Mouse (Mus musculus) bone marrow, adult 2 months (tissue): ENCODE measurements around the gene Blvra. TPM values are rescaled to one million over a fixed set of nuclear protein-coding genes. Genes with fewer than 3 reads are reported as not detected.
"Not testable (repeated sequence)": the region's sequence is repeated elsewhere in the genome, so short reads cannot be mapped to it uniquely, and the experiment has no call there.

Experiments used
- H3K27ac ChIP-seq: fragments of 200-500 bp; 2 replicates; pipeline ENCODE4 v1.5.1; 2012; ENCODE audit warnings: low read depth, mild to moderate bottlenecking, control low read depth, inconsistent platforms, low read length; ENCODE audit not compliant: control insufficient read depth, poor library complexity, insufficient read depth
- H3K4me1 ChIP-seq: fragments of 200-500 bp; 2 replicates; pipeline ENCODE4 v1.6.1; 2011; ENCODE audit warnings: low read length; ENCODE audit not compliant: control insufficient read depth, insufficient read depth
- H3K4me3 ChIP-seq: fragments of 200-500 bp; replicated peaks from 2 replicates; pipeline ENCODE3; 2011; ENCODE audit warnings: mild to moderate bottlenecking, low read depth, low read length, control low read depth; ENCODE audit not compliant: control insufficient read depth
- CTCF ChIP-seq: fragments of 200-500 bp; IDR thresholded peaks from 2 replicates; pipeline ENCODE4 v1.5.1; 2011; ENCODE audit warnings: low read length, control low read depth; ENCODE audit not compliant: control insufficient read depth, insufficient read depth
- POLR2A ChIP-seq: fragments of 200-500 bp; IDR thresholded peaks from 2 replicates; pipeline ENCODE4 v1.6.1; 2011; ENCODE audit warnings: low read depth, mild to moderate bottlenecking, control low read depth, low read length, borderline replicate concordance; ENCODE audit not compliant: control insufficient read depth
- WGBS: fragments of 180-500 bp; shearing (Covaris S2); methylation state at CpG from one replicate; pipeline ENCODE4 v1.1.7; 2018; 5-methylcytosine and 5-hydroxymethylcytosine counted together
- polyA plus RNA-seq: library from polyadenylated mRNA; stranded (reverse); fragments of >200 nt; gene quantifications from 2 replicates; pipeline ENCODE4 v1.2.4, GENCODE M21; 2011; ENCODE audit warnings: low replicate concordance; ENCODE audit not compliant: missing spikeins, insufficient read depth, insufficient read length

Gene Blvra
- polyA plus RNA-seq, 1 experiment, result 44.3 TPM

- TF ChIP-seq CTCF, result no peak
- no peak for TF ChIP-seq POLR2A
- Histone ChIP-seq H3K4me1 (no peaks in the 10 kb centered on the region), H3K4me3 (no peak overlapping the region), H3K27ac (no peak overlapping the region)
- WGBS, result 86% methylated on average over 8 of the region's 8 CpGs
Measured at GRCm38 (mm10) chr2:127121591-127122235, 51.2 kb downstream of the Blvra start.

GRCm38 (mm10) chr2:127128926-127129325, 58.5 kb downstream of the Blvra start:
- Histone ChIP-seq H3K27ac (no peak overlapping the region), H3K4me3 (no peak overlapping the region), H3K4me1 (peaks cover 3% of the 10 kb centered on the region)
- TF ChIP-seq CTCF (no peak), POLR2A (no peak)
- 36% methylated on average over 5 of the region's 5 CpGs for WGBS

GRCm38 (mm10) chr2:127131353-127131752, 60.9 kb downstream of the Blvra start:
- WGBS, result 28% methylated on average over 8 of the region's 8 CpGs
- H3K4me1 ChIP-seq, result peaks cover 3% of the 10 kb centered on the region
- H3K4me3 ChIP-seq, result no peak overlapping the region
- TF ChIP-seq POLR2A (no peak), CTCF (no peak)
- no peak overlapping the region for H3K27ac ChIP-seq

GRCm38 (mm10) chr2:127133621-127134461, 63.4 kb downstream of the Blvra start, which contains the start of gene Ncaph:
TSS of gene Ncaph (minus strand) at chr2:127133954.
- 1% methylated on average over 57 of the region's 57 CpGs for WGBS
- peak within 1 kb of the TSS; percentile 96 for H3K4me3 ChIP-seq

GRCm38 (mm10) chr2:127135255-127135654, 64.8 kb downstream of the Blvra start:
- not testable (repeated sequence) for H3K4me3 ChIP-seq, H3K27ac ChIP-seq, H3K4me1 ChIP-seq
- 20% methylated on average over 3 of the region's 3 CpGs for WGBS

More at GRCm38 (mm10) chr2:127133621-127134461, 63.4 kb downstream of the Blvra start, which contains the start of gene Ncaph:
- peak within 1 kb of the TSS; percentile 96 for H3K27ac ChIP-seq
- peak; percentile 94 for TF ChIP-seq POLR2A
- TF ChIP-seq CTCF, result no peak
- H3K4me1 ChIP-seq, result peaks cover 3% of the 10 kb centered on the region

GRCm38 (mm10) chr2:127136979-127137378, 66.5 kb downstream of the Blvra start:
- Histone ChIP-seq H3K4me3 (no peak overlapping the region), H3K4me1 (peaks cover 3% of the 10 kb centered on the region), H3K27ac (no peak overlapping the region)
- WGBS, result 5% methylated on average over 5 of the region's 5 CpGs
- TF ChIP-seq CTCF (no peak), POLR2A (no peak)

- 82% methylated on average over 10 of the region's 10 CpGs for WGBS
- H3K4me3 ChIP-seq, result no peak overlapping the region
- H3K27ac ChIP-seq, result no peak overlapping the region
- H3K4me1 ChIP-seq, result peaks cover 3% of the 10 kb centered on the region; the same call in 1 of the 2 replicates
- TF ChIP-seq CTCF, result no peak
Measured at GRCm38 (mm10) chr2:127137838-127138420, 67.5 kb downstream of the Blvra start.

- H3K4me3 ChIP-seq, result no peak overlapping the region
- no peak overlapping the region for H3K27ac ChIP-seq
- peaks cover 3% of the 10 kb centered on the region; the same call in 1 of the 2 replicates for H3K4me1 ChIP-seq
- 76% methylated on average over 4 of the region's 4 CpGs for WGBS
- TF ChIP-seq CTCF (no peak), POLR2A (no peak)
Measured at GRCm38 (mm10) chr2:127138449-127138848, 68.0 kb downstream of the Blvra start.
